Mouse (Mus musculus): ENCODE measurements around the gene Unc13a. TPM values are rescaled to one million over a fixed set of nuclear protein-coding genes. Genes with fewer than 3 reads are reported as not detected.

Gene Unc13a
- polyA plus RNA-seq, 1 experiment from 2014 or later: 1.2 TPM

- ATAC-seq (replicated peaks; ENCODE audit: insufficient number of reproducible peaks, low FRiP score, low TSS enrichment, low read depth): no peak
- Histone ChIP-seq H3K27ac (replicated peaks; ENCODE audit: low read depth, low read length) (no peak overlapping the region), H3K27me3 (ENCODE audit: control insufficient read depth, insufficient read depth, low read length) (peaks cover 8% of the 10 kb centered on the region; the same call in 1 of the 2 replicates), H3K36me3 (replicated peaks; ENCODE audit: control insufficient read depth, insufficient read depth, low read depth, low read length) (no peaks in the 10 kb centered on the region), H3K4me3 (ENCODE audit: low read depth, low read length) (no peak overlapping the region), H3K9ac (replicated peaks; ENCODE audit: low read length) (no peak overlapping the region), H3K9me3 (replicated peaks; ENCODE audit: control insufficient read depth, low read length) (no peaks in the 10 kb centered on the region; the same call in 1 of the 2 replicates), H3K4me1 (ENCODE audit: control insufficient read depth, insufficient read depth, low read length) (no peaks in the 10 kb centered on the region), H3K4me2 (ENCODE audit: low read depth, low read length) (peak overlapping the region; percentile 30)
- under 1% methylated on average over 26 of the region's 26 CpGs for WGBS
- peak; percentile 84 for DNase-seq (ENCODE audit: low spot score)
Measured at GRCm38 (mm10) chr8:71633981-71634667, 37.4 kb downstream of the Unc13a start.

GRCm38 (mm10) chr8:71633164-71633563 lies 38.4 kb downstream of the Unc13a start:
- no peaks in the 10 kb centered on the region for H3K4me1 ChIP-seq (ENCODE audit: control insufficient read depth, insufficient read depth, low read length)
- no peak overlapping the region for H3K4me2 ChIP-seq (ENCODE audit: low read depth, low read length)
- DNase-seq (ENCODE audit: low spot score) (no peak), ATAC-seq (replicated peaks; ENCODE audit: insufficient number of reproducible peaks, low FRiP score, low TSS enrichment, low read depth) (no peak)
- no peak overlapping the region for H3K27ac ChIP-seq (replicated peaks; ENCODE audit: low read depth, low read length)
- WGBS: 10% methylated on average over 19 of the region's 22 CpGs
- peaks cover 8% of the 10 kb centered on the region; the same call in 1 of the 2 replicates for H3K27me3 ChIP-seq (ENCODE audit: control insufficient read depth, insufficient read depth, low read length)
- no peaks in the 10 kb centered on the region; the same call in 1 of the 2 replicates for H3K9me3 ChIP-seq (replicated peaks; ENCODE audit: control insufficient read depth, low read length)
- no peaks in the 10 kb centered on the region for H3K36me3 ChIP-seq (replicated peaks; ENCODE audit: control insufficient read depth, insufficient read depth, low read depth, low read length)
- no peak overlapping the region for H3K4me3 ChIP-seq (ENCODE audit: low read depth, low read length)
- no peak overlapping the region for H3K9ac ChIP-seq (replicated peaks; ENCODE audit: low read length)

GRCm38 (mm10) chr8:71631897-71632296 lies 39.7 kb downstream of the Unc13a start:
- Histone ChIP-seq H3K9me3 (replicated peaks; ENCODE audit: control insufficient read depth, low read length) (no peaks in the 10 kb centered on the region; the same call in 1 of the 2 replicates), H3K27me3 (ENCODE audit: control insufficient read depth, insufficient read depth, low read length) (peaks cover 8% of the 10 kb centered on the region; the same call in 1 of the 2 replicates), H3K27ac (replicated peaks; ENCODE audit: low read depth, low read length) (no peak overlapping the region), H3K4me3 (ENCODE audit: low read depth, low read length) (no peak overlapping the region), H3K4me1 (ENCODE audit: control insufficient read depth, insufficient read depth, low read length) (peaks cover 2% of the 10 kb centered on the region; the same call in 1 of the 2 replicates), H3K4me2 (ENCODE audit: low read depth, low read length) (no peak overlapping the region), H3K9ac (replicated peaks; ENCODE audit: low read length) (no peak overlapping the region), H3K36me3 (replicated peaks; ENCODE audit: control insufficient read depth, insufficient read depth, low read depth, low read length) (no peaks in the 10 kb centered on the region)
- DNase-seq (ENCODE audit: low spot score) (no peak), ATAC-seq (replicated peaks; ENCODE audit: insufficient number of reproducible peaks, low FRiP score, low TSS enrichment, low read depth) (no peak)
- WGBS: 60% methylated on average over 2 of the region's 2 CpGs

- no peak for DNase-seq (ENCODE audit: low spot score)
- Histone ChIP-seq H3K4me3 (ENCODE audit: low read depth, low read length) (no peak overlapping the region), H3K4me1 (ENCODE audit: control insufficient read depth, insufficient read depth, low read length) (peaks cover 2% of the 10 kb centered on the region; the same call in 1 of the 2 replicates), H3K4me2 (ENCODE audit: low read depth, low read length) (no peak overlapping the region), H3K9me3 (replicated peaks; ENCODE audit: control insufficient read depth, low read length) (no peaks in the 10 kb centered on the region; the same call in 1 of the 2 replicates), H3K27me3 (ENCODE audit: control insufficient read depth, insufficient read depth, low read length) (peaks cover 8% of the 10 kb centered on the region; the same call in 1 of the 2 replicates), H3K27ac (replicated peaks; ENCODE audit: low read depth, low read length) (no peak overlapping the region), H3K36me3 (replicated peaks; ENCODE audit: control insufficient read depth, insufficient read depth, low read depth, low read length) (no peaks in the 10 kb centered on the region), H3K9ac (replicated peaks; ENCODE audit: low read length) (no peak overlapping the region)
- WGBS: 85% methylated on average over 6 of the region's 6 CpGs
- ATAC-seq (replicated peaks; ENCODE audit: insufficient number of reproducible peaks, low FRiP score, low TSS enrichment, low read depth): no peak
Measured at GRCm38 (mm10) chr8:71630761-71631160, 40.8 kb downstream of the Unc13a start.

GRCm38 (mm10) chr8:71629781-71630212 lies 41.8 kb downstream of the Unc13a start:
- WGBS: 2% methylated on average over 25 of the region's 25 CpGs
- ATAC-seq (replicated peaks; ENCODE audit: insufficient number of reproducible peaks, low FRiP score, low TSS enrichment, low read depth) (peak; percentile 26; the same call in 1 of the 2 replicates), DNase-seq (ENCODE audit: low spot score) (peak; percentile 61)
- H3K27ac ChIP-seq (replicated peaks; ENCODE audit: low read depth, low read length): no peak overlapping the region
- H3K4me3 ChIP-seq (ENCODE audit: low read depth, low read length): peak overlapping the region; percentile 51
- peaks cover 2% of the 10 kb centered on the region; the same call in 1 of the 2 replicates for H3K4me1 ChIP-seq (ENCODE audit: control insufficient read depth, insufficient read depth, low read length)
- H3K9ac ChIP-seq (replicated peaks; ENCODE audit: low read length): peak overlapping the region; percentile 74
- peak overlapping the region; percentile 95 for H3K4me2 ChIP-seq (ENCODE audit: low read depth, low read length)
- no peaks in the 10 kb centered on the region; the same call in 1 of the 2 replicates for H3K9me3 ChIP-seq (replicated peaks; ENCODE audit: control insufficient read depth, low read length)
- peaks cover 3% of the 10 kb centered on the region; the same call in 1 of the 2 replicates for H3K27me3 ChIP-seq (ENCODE audit: control insufficient read depth, insufficient read depth, low read length)
- no peaks in the 10 kb centered on the region for H3K36me3 ChIP-seq (replicated peaks; ENCODE audit: control insufficient read depth, insufficient read depth, low read depth, low read length)

GRCm38 (mm10) chr8:71629096-71629697 lies 42.4 kb downstream of the Unc13a start:
- H3K4me3 ChIP-seq (ENCODE audit: low read depth, low read length): peak overlapping the region; percentile 51
- H3K9ac ChIP-seq (replicated peaks; ENCODE audit: low read length): peak overlapping the region; percentile 74
- H3K27ac ChIP-seq (replicated peaks; ENCODE audit: low read depth, low read length): no peak overlapping the region
- no peaks in the 10 kb centered on the region; the same call in 1 of the 2 replicates for H3K9me3 ChIP-seq (replicated peaks; ENCODE audit: control insufficient read depth, low read length)
- peaks cover 4% of the 10 kb centered on the region; the same call in 1 of the 2 replicates for H3K36me3 ChIP-seq (replicated peaks; ENCODE audit: control insufficient read depth, insufficient read depth, low read depth, low read length)
- H3K27me3 ChIP-seq (ENCODE audit: control insufficient read depth, insufficient read depth, low read length): peaks cover 3% of the 10 kb centered on the region; the same call in 1 of the 2 replicates
- H3K4me1 ChIP-seq (ENCODE audit: control insufficient read depth, insufficient read depth, low read length): peaks cover 2% of the 10 kb centered on the region; the same call in 1 of the 2 replicates
- DNase-seq (ENCODE audit: low spot score): peak; percentile 94
- peak overlapping the region; percentile 95 for H3K4me2 ChIP-seq (ENCODE audit: low read depth, low read length)
- under 1% methylated on average over 55 of the region's 55 CpGs for WGBS
- ATAC-seq (replicated peaks; ENCODE audit: insufficient number of reproducible peaks, low FRiP score, low TSS enrichment, low read depth): peak; percentile 88

GRCm38 (mm10) chr8:71628396-71629095 lies 43.0 kb downstream of the Unc13a start:
- peak overlapping the region; percentile 51 for H3K4me3 ChIP-seq (ENCODE audit: low read depth, low read length)
- peaks cover 9% of the 10 kb centered on the region for H3K36me3 ChIP-seq (replicated peaks; ENCODE audit: control insufficient read depth, insufficient read depth, low read depth, low read length)
- H3K27me3 ChIP-seq (ENCODE audit: control insufficient read depth, insufficient read depth, low read length): peaks cover 3% of the 10 kb centered on the region; the same call in 1 of the 2 replicates
- peak overlapping the region; percentile 74 for H3K9ac ChIP-seq (replicated peaks; ENCODE audit: low read length)
- H3K4me1 ChIP-seq (ENCODE audit: control insufficient read depth, insufficient read depth, low read length): peaks cover 2% of the 10 kb centered on the region; the same call in 1 of the 2 replicates
- ATAC-seq (replicated peaks; ENCODE audit: insufficient number of reproducible peaks, low FRiP score, low TSS enrichment, low read depth) (no peak), DNase-seq (ENCODE audit: low spot score) (peak; percentile 31)
- peak overlapping the region; percentile 95 for H3K4me2 ChIP-seq (ENCODE audit: low read depth, low read length)
- H3K27ac ChIP-seq (replicated peaks; ENCODE audit: low read depth, low read length): no peak overlapping the region
- WGBS: 7% methylated on average over 16 of the region's 16 CpGs
- H3K9me3 ChIP-seq (replicated peaks; ENCODE audit: control insufficient read depth, low read length): no peaks in the 10 kb centered on the region; the same call in 1 of the 2 replicates

All from embryonic facial prominence, embryonic 11.5 days (tissue).